Mouse (Mus musculus): ENCODE data around the gene C2cd5. TPM values are rescaled to one million over a fixed set of nuclear protein-coding genes. Genes with fewer than 3 reads are reported as not detected.
A peak's percentile ranks its signal among the peaks of the same experiment; 100 is the strongest.

Gene C2cd5
- total RNA-seq, 2 experiments from 2014 or later = 98.8 to 122 TPM

GRCm38 (mm10) chr6:143034503-143034902 lies 65.4 kb downstream of the C2cd5 start:
- no peak for ATAC-seq (replicated peaks; ENCODE audit: low FRiP score, poor library complexity, severe bottlenecking)

GRCm38 (mm10) chr6:143030521-143030920 lies 69.4 kb downstream of the C2cd5 start:
- no peak for ATAC-seq (replicated peaks; ENCODE audit: low FRiP score, poor library complexity, severe bottlenecking)

GRCm38 (mm10) chr6:143027896-143028295 lies 72.0 kb downstream of the C2cd5 start:
- ATAC-seq (replicated peaks; ENCODE audit: low FRiP score, poor library complexity, severe bottlenecking) = no peak

GRCm38 (mm10) chr6:143027402-143027801 lies 72.5 kb downstream of the C2cd5 start:
- ATAC-seq (replicated peaks; ENCODE audit: low FRiP score, poor library complexity, severe bottlenecking) = no peak

- ATAC-seq (replicated peaks; ENCODE audit: low FRiP score, poor library complexity, severe bottlenecking) = no peak
Measured at GRCm38 (mm10) chr6:143023691-143024090, 76.2 kb downstream of the C2cd5 start.

GRCm38 (mm10) chr6:143021756-143022155 lies 78.2 kb downstream of the C2cd5 start:
- ATAC-seq (replicated peaks; ENCODE audit: low FRiP score, poor library complexity, severe bottlenecking) = no peak

GRCm38 (mm10) chr6:143020647-143021046 lies 79.3 kb downstream of the C2cd5 start:
- peak; percentile 56 for ATAC-seq (replicated peaks; ENCODE audit: low FRiP score, poor library complexity, severe bottlenecking)

GRCm38 (mm10) chr6:143020146-143020545 lies 79.8 kb downstream of the C2cd5 start:
- no peak for ATAC-seq (replicated peaks; ENCODE audit: low FRiP score, poor library complexity, severe bottlenecking)

- ATAC-seq (replicated peaks; ENCODE audit: low FRiP score, poor library complexity, severe bottlenecking) = 0 out of 2 replicates have a peak, but pooled peaks have one; percentile 37
Measured at GRCm38 (mm10) chr6:143012513-143013215, 87.3 kb downstream of the C2cd5 start.

GRCm38 (mm10) chr6:143008865-143009264 lies 91.1 kb downstream of the C2cd5 start:
- no peak for ATAC-seq (replicated peaks; ENCODE audit: low FRiP score, poor library complexity, severe bottlenecking)

- peak; percentile 17; the same call in 1 of the 2 replicates for ATAC-seq (replicated peaks; ENCODE audit: low FRiP score, poor library complexity, severe bottlenecking)
Measured at GRCm38 (mm10) chr6:143005209-143005608, 94.7 kb downstream of the C2cd5 start.

GRCm38 (mm10) chr6:143004801-143005200 lies 95.1 kb downstream of the C2cd5 start:
- no peak for ATAC-seq (replicated peaks; ENCODE audit: low FRiP score, poor library complexity, severe bottlenecking)

GRCm38 (mm10) chr6:142998221-142998999 lies 101.5 kb downstream of the C2cd5 start:
- ATAC-seq (replicated peaks; ENCODE audit: low FRiP score, poor library complexity, severe bottlenecking) = no peak

GRCm38 (mm10) chr6:142996887-142997286 lies 103.1 kb downstream of the C2cd5 start:
- no peak for ATAC-seq (replicated peaks; ENCODE audit: low FRiP score, poor library complexity, severe bottlenecking)

- no peak for ATAC-seq (replicated peaks; ENCODE audit: low FRiP score, poor library complexity, severe bottlenecking)
Measured at GRCm38 (mm10) chr6:142995567-142995966, 104.4 kb downstream of the C2cd5 start.

- ATAC-seq (replicated peaks; ENCODE audit: low FRiP score, poor library complexity, severe bottlenecking) = no peak
Measured at GRCm38 (mm10) chr6:142994821-142995220, 105.1 kb downstream of the C2cd5 start.

- ATAC-seq (replicated peaks; ENCODE audit: low FRiP score, poor library complexity, severe bottlenecking) = no peak
Measured at GRCm38 (mm10) chr6:142993705-142994698, 105.9 kb downstream of the C2cd5 start.

GRCm38 (mm10) chr6:142992971-142993370 lies 107.0 kb downstream of the C2cd5 start:
- ATAC-seq (replicated peaks; ENCODE audit: low FRiP score, poor library complexity, severe bottlenecking) = no peak

- ATAC-seq (replicated peaks; ENCODE audit: low FRiP score, poor library complexity, severe bottlenecking) = no peak
Measured at GRCm38 (mm10) chr6:142992099-142992498, 107.8 kb downstream of the C2cd5 start.
